Mouse (Mus musculus) spleen, adult 2 months (tissue): Measurements from ENCODE around the gene Cftr.

ENCODE experiments used
- CTCF ChIP-seq: fragments of 200-500 bp; IDR thresholded peaks from 2 replicates; pipeline ENCODE4 v1.5.1; 2011; ENCODE audit warnings: mild to moderate bottlenecking, inconsistent platforms; ENCODE audit not compliant: insufficient read depth, insufficient read length, insufficient replicate concordance; ENCODE audit errors: extremely low read depth
- POLR2A ChIP-seq: fragments of 200-500 bp; IDR thresholded peaks from 2 replicates; pipeline ENCODE4 v1.6.1; 2011; ENCODE audit warnings: low read depth, low read length, inconsistent platforms

GRCm38 (mm10) chr6:18369054-18369453 is 198.6 kb downstream of the Cftr start:
- TF ChIP-seq CTCF: no peak
- TF ChIP-seq POLR2A: no peak
